Mouse (Mus musculus) cortical plate, adult 2 months (tissue): ENCODE data around the gene Vps26b. TPM values are rescaled to one million over a fixed set of nuclear protein-coding genes. Genes with fewer than 3 reads are reported as not detected.

Experiments used
- H3K27ac ChIP-seq: fragments of 200-500 bp; 2 replicates; pipeline ENCODE4 v1.5.1; 2012; ENCODE audit warnings: low read length, control low read depth, inconsistent platforms; ENCODE audit not compliant: insufficient read depth
- H3K4me1 ChIP-seq: fragments of 200-500 bp; 2 replicates; pipeline ENCODE4 v1.6.1; 2011; ENCODE audit warnings: low read length; ENCODE audit not compliant: control insufficient read depth, insufficient read depth
- H3K4me3 ChIP-seq: fragments of 200-500 bp; 2 replicates; pipeline ENCODE4 v1.5.1; 2011; ENCODE audit warnings: mild to moderate bottlenecking, low read length, control low read depth; ENCODE audit not compliant: insufficient read depth
- CTCF ChIP-seq: fragments of 200-500 bp; IDR thresholded peaks from 2 replicates; pipeline ENCODE4 v1.5.1; 2011; ENCODE audit warnings: mild to moderate bottlenecking, control low read depth, low read length; ENCODE audit not compliant: insufficient read depth; ENCODE audit errors: extremely low read depth
- POLR2A ChIP-seq: fragments of 200-500 bp; IDR thresholded peaks from 2 replicates; pipeline ENCODE4 v1.6.1; 2011; ENCODE audit warnings: mild to moderate bottlenecking, low read length, control low read depth; ENCODE audit not compliant: insufficient read depth; ENCODE audit errors: extremely low read depth
- polyA plus RNA-seq: library from polyadenylated mRNA; depleted of rRNA; stranded (reverse); fragments of >200 nt; gene quantifications from 2 replicates; pipeline ENCODE4 v1.2.3, GENCODE M21; 2012; rRNA removed

The Vps26b gene
- 73.3 and 79.4 TPM in 2 replicates for polyA plus RNA-seq

- peak within 1 kb of the TSS; percentile 55 for H3K4me3 ChIP-seq
- TF ChIP-seq POLR2A (peak; percentile 79), CTCF (no peak)
- H3K27ac ChIP-seq: peak within 1 kb of the TSS; percentile 92
- peaks cover 2% of the 10 kb centered on the region; the same call in 1 of the 2 replicates for H3K4me1 ChIP-seq
Measured at GRCm38 (mm10) chr9:27029828-27030762, at the start of gene Vps26b, which contains the start of gene Ncapd3. TSS of gene Vps26b (minus strand) at chr9:27030065. TSS of gene Ncapd3 (plus strand) at chr9:27030175.

- Histone ChIP-seq H3K4me1 (no peaks in the 10 kb centered on the region), H3K4me3 (no peak overlapping the region), H3K27ac (no peak overlapping the region)
- no peak for TF ChIP-seq POLR2A
- no peak for TF ChIP-seq CTCF
Measured at GRCm38 (mm10) chr9:27075812-27076211, 45.9 kb upstream of the Vps26b start.

- TF ChIP-seq POLR2A: no peak
- TF ChIP-seq CTCF: no peak
- H3K27ac ChIP-seq: no peak overlapping the region
- H3K4me3 ChIP-seq: no peak overlapping the region
- no peaks in the 10 kb centered on the region for H3K4me1 ChIP-seq
Measured at GRCm38 (mm10) chr9:27074677-27075076, 44.8 kb upstream of the Vps26b start.

GRCm38 (mm10) chr9:27070895-27071294 is 41.0 kb upstream of the Vps26b start:
- Histone ChIP-seq H3K4me3 (no peak overlapping the region), H3K27ac (no peak overlapping the region), H3K4me1 (no peaks in the 10 kb centered on the region)
- TF ChIP-seq CTCF (no peak), POLR2A (no peak)

- Histone ChIP-seq H3K27ac (no peak overlapping the region), H3K4me1 (peaks cover 2% of the 10 kb centered on the region; the same call in 1 of the 2 replicates), H3K4me3 (no peak overlapping the region)
- no peak for TF ChIP-seq CTCF
- TF ChIP-seq POLR2A: no peak
Measured at GRCm38 (mm10) chr9:27058341-27058740, 28.5 kb upstream of the Vps26b start.

- no peaks in the 10 kb centered on the region for H3K4me1 ChIP-seq
- TF ChIP-seq POLR2A: no peak
- TF ChIP-seq CTCF: no peak
- H3K27ac ChIP-seq: no peak overlapping the region
- H3K4me3 ChIP-seq: no peak overlapping the region
Measured at GRCm38 (mm10) chr9:27049492-27049891, 19.6 kb upstream of the Vps26b start.

- TF ChIP-seq POLR2A (no peak), CTCF (no peak)
- H3K4me3 ChIP-seq: no peak overlapping the region
- no peaks in the 10 kb centered on the region for H3K4me1 ChIP-seq
- no peak overlapping the region for H3K27ac ChIP-seq
Measured at GRCm38 (mm10) chr9:27043892-27044291, 14.0 kb upstream of the Vps26b start.

- Histone ChIP-seq H3K4me1 (peaks cover 2% of the 10 kb centered on the region; the same call in 1 of the 2 replicates), H3K4me3 (peak overlapping the region; percentile 55), H3K27ac (no peak overlapping the region)
- TF ChIP-seq CTCF (no peak), POLR2A (no peak)
Measured at GRCm38 (mm10) chr9:27030763-27031100, 867 bp upstream of the Vps26b start.

GRCm38 (mm10) chr9:27029022-27029827 is 640 bp downstream of the Vps26b start:
- Histone ChIP-seq H3K4me3 (peak overlapping the region; percentile 55), H3K27ac (peak overlapping the region; percentile 92), H3K4me1 (peaks cover 6% of the 10 kb centered on the region; the same call in 1 of the 2 replicates)
- TF ChIP-seq CTCF (no peak), POLR2A (no peak)
